Mouse (Mus musculus): ENCODE measurements around the gene Cept1.
"Not testable (repeated sequence)": the region's sequence is repeated elsewhere in the genome, so short reads cannot be mapped to it uniquely, and the experiment has no call there.

Gene Cept1

GRCm38 (mm10) chr3:106547171-106547923 lies at the start of gene Cept1, which contains the start of gene Dram2:
TSS of gene Cept1 (minus strand) at chr3:106547802.
TSS of gene Dram2 (plus strand) at chr3:106547798.
- DNase-seq (ENCODE audit: low spot score in 2 of 2): peak; percentile 88

GRCm38 (mm10) chr3:106593631-106594030 lies 46.0 kb upstream of the Cept1 start:
- DNase-seq (ENCODE audit: low spot score in 2 of 2): not testable (repeated sequence)

GRCm38 (mm10) chr3:106579296-106579695 lies 31.7 kb upstream of the Cept1 start:
- no peak for DNase-seq (ENCODE audit: low spot score in 2 of 2)

GRCm38 (mm10) chr3:106573191-106573590 lies 25.6 kb upstream of the Cept1 start:
- no peak for DNase-seq (ENCODE audit: low spot score in 2 of 2)

- no peak for DNase-seq (ENCODE audit: low spot score in 2 of 2)
These were observed 18.3 kb upstream of the Cept1 start for GRCm38 (mm10) chr3:106565876-106566275.

GRCm38 (mm10) chr3:106558271-106558670 lies 10.7 kb upstream of the Cept1 start:
- no peak for DNase-seq (ENCODE audit: low spot score in 2 of 2)

- no peak for DNase-seq (ENCODE audit: low spot score in 2 of 2)
These were observed 8.2 kb upstream of the Cept1 start for GRCm38 (mm10) chr3:106555743-106556250.

GRCm38 (mm10) chr3:106553411-106553810 lies 5.8 kb upstream of the Cept1 start:
- DNase-seq (ENCODE audit: low spot score in 2 of 2): no peak

- DNase-seq (ENCODE audit: low spot score in 2 of 2): no peak
These were observed 1.4 kb upstream of the Cept1 start for GRCm38 (mm10) chr3:106548971-106549370.

GRCm38 (mm10) chr3:106547924-106548539 lies 430 bp upstream of the Cept1 start:
- peak in 1 of 2 experiments; percentile 11 for DNase-seq (ENCODE audit: low spot score in 2 of 2)

- no peak for DNase-seq (ENCODE audit: low spot score in 2 of 2)
These were observed 2.8 kb downstream of the Cept1 start for GRCm38 (mm10) chr3:106544721-106545316.

GRCm38 (mm10) chr3:106533277-106533676 lies 14.3 kb downstream of the Cept1 start:
- DNase-seq (ENCODE audit: low spot score in 2 of 2): no peak

GRCm38 (mm10) chr3:106528032-106528431 lies 19.6 kb downstream of the Cept1 start:
- no peak for DNase-seq (ENCODE audit: low spot score in 2 of 2)

- DNase-seq (ENCODE audit: low spot score in 2 of 2): no peak
These were observed 21.2 kb downstream of the Cept1 start for GRCm38 (mm10) chr3:106526411-106526810.

- DNase-seq (ENCODE audit: low spot score in 2 of 2): no peak
These were observed 24.9 kb downstream of the Cept1 start for GRCm38 (mm10) chr3:106522730-106523129.

- peak in 1 of 2 experiments; percentile 37 for DNase-seq (ENCODE audit: low spot score in 2 of 2)
These were observed 32.6 kb downstream of the Cept1 start for GRCm38 (mm10) chr3:106515016-106515415.

GRCm38 (mm10) chr3:106510669-106511068 lies 36.9 kb downstream of the Cept1 start:
- no peak for DNase-seq (ENCODE audit: low spot score in 2 of 2)

GRCm38 (mm10) chr3:106502892-106503291 lies 44.7 kb downstream of the Cept1 start:
- no peak for DNase-seq (ENCODE audit: low spot score in 2 of 2)

- no peak for DNase-seq (ENCODE audit: low spot score in 2 of 2)
These were observed 47.1 kb downstream of the Cept1 start for GRCm38 (mm10) chr3:106500510-106500909.

GRCm38 (mm10) chr3:106496996-106497395 lies 50.6 kb downstream of the Cept1 start:
- DNase-seq (ENCODE audit: low spot score in 2 of 2): no peak

- no peak for DNase-seq (ENCODE audit: low spot score in 2 of 2)
These were observed 51.4 kb downstream of the Cept1 start for GRCm38 (mm10) chr3:106496045-106496721.

Data from urinary bladder, adult 18-20 months (tissue).